Mouse (Mus musculus) stomach, embryonic 16.5 days (tissue): Measurements from ENCODE around the gene Npdc1. TPM values are rescaled to one million over a fixed set of nuclear protein-coding genes. Genes with fewer than 3 reads are reported as not detected.

Experiments
- ATAC-seq: fragments of 200-750 bp; cut with Nextera tagmentation; 2 replicates; pipeline ENCODE4 v1.8.0; 2017; ENCODE audit warnings: moderate number of reproducible peaks, moderate TSS enrichment; ENCODE audit not compliant: insufficient read depth, low FRiP score
- H3K27ac ChIP-seq: fragments of 300-500 bp; sonication (generic); 2 replicates; pipeline ENCODE4 v1.5.1; 2014; ENCODE audit warnings: low read length
- H3K27me3 ChIP-seq: fragments of 300-500 bp; sonication (generic); 2 replicates; pipeline ENCODE4 v1.6.1; 2014; ENCODE audit warnings: low read length, control low read depth, mixed read lengths; ENCODE audit not compliant: control insufficient read depth, insufficient read depth
- H3K36me3 ChIP-seq: fragments of 300-500 bp; sonication (generic); 2 replicates; pipeline ENCODE4 v1.6.1; 2014; ENCODE audit warnings: low read length; ENCODE audit not compliant: control insufficient read depth, insufficient read depth
- H3K4me1 ChIP-seq: fragments of 300-500 bp; sonication (generic); 2 replicates; pipeline ENCODE4 v1.6.1; 2014; ENCODE audit warnings: low read length, control low read depth, mixed read lengths; ENCODE audit not compliant: control insufficient read depth, insufficient read depth
- H3K4me2 ChIP-seq: fragments of 300-500 bp; sonication (generic); 2 replicates; pipeline ENCODE4 v1.6.1; 2014; ENCODE audit warnings: low read depth, low read length, mixed read lengths
- H3K4me3 ChIP-seq: fragments of 300-500 bp; sonication (generic); replicated peaks from 2 replicates; pipeline ENCODE4 v1.5.1; 2014; ENCODE audit warnings: mild to moderate bottlenecking, low read length
- H3K9ac ChIP-seq: fragments of 300-500 bp; sonication (generic); 2 replicates; pipeline ENCODE4 v1.6.1; 2014; ENCODE audit warnings: low read length
- H3K9me3 ChIP-seq: fragments of 300-500 bp; sonication (generic); replicated peaks from 2 replicates; pipeline ENCODE4 v1.6.1; 2016; ENCODE audit warnings: low read length, control low read depth; ENCODE audit not compliant: control insufficient read depth
- WGBS: fragments of 180-500 bp; shearing (Covaris S2); extraction: QIAGEN DNeasy Blood & Tissue Kit; methylation state at CpG from one replicate; pipeline ENCODE4 v1.1.7; 2014; 5-methylcytosine and 5-hydroxymethylcytosine counted together
- polyA plus RNA-seq: library from polyadenylated mRNA; unstranded; fragments of >200 nt; fragmentation: Nextera tagmentation; extraction: Ambion mirVana; gene quantifications from 2 replicates; pipeline ENCODE4 v1.2.1, GENCODE M21; 2015

The Npdc1 gene
- polyA plus RNA-seq, 1 experiment from 2014 or later: 54.9 TPM

GRCm38 (mm10) chr2:25432326-25433098 is 33.4 kb downstream of the Npdc1 start:
- WGBS: 79% methylated on average over 11 of the region's 11 CpGs
- no peaks in the 10 kb centered on the region for H3K9me3 ChIP-seq
- H3K4me2 ChIP-seq: no peak overlapping the region
- H3K9ac ChIP-seq: no peak overlapping the region
- H3K36me3 ChIP-seq: no peaks in the 10 kb centered on the region
- no peaks in the 10 kb centered on the region for H3K4me1 ChIP-seq
- 0 out of 2 replicates have a peak, but pooled peaks cover 3% of the 10 kb centered on the region for H3K27me3 ChIP-seq
- H3K4me3 ChIP-seq: no peak overlapping the region
- no peak for ATAC-seq
- no peak overlapping the region for H3K27ac ChIP-seq

- Histone ChIP-seq H3K4me3 (no peak overlapping the region), H3K27ac (no peak overlapping the region), H3K4me2 (no peak overlapping the region), H3K9ac (no peak overlapping the region), H3K4me1 (no peaks in the 10 kb centered on the region), H3K9me3 (no peaks in the 10 kb centered on the region), H3K36me3 (no peaks in the 10 kb centered on the region), H3K27me3 (0 out of 2 replicates have a peak, but pooled peaks cover 3% of the 10 kb centered on the region)
- WGBS: 83% methylated on average over 17 of the region's 17 CpGs
- no peak for ATAC-seq
These were observed 34.0 kb downstream of the Npdc1 start for GRCm38 (mm10) chr2:25433101-25433500.

GRCm38 (mm10) chr2:25434292-25434691 is 35.1 kb downstream of the Npdc1 start:
- Histone ChIP-seq H3K36me3 (no peaks in the 10 kb centered on the region), H3K4me2 (no peak overlapping the region), H3K9me3 (no peaks in the 10 kb centered on the region), H3K4me3 (no peak overlapping the region), H3K4me1 (no peaks in the 10 kb centered on the region), H3K27me3 (0 out of 2 replicates have a peak, but pooled peaks cover 3% of the 10 kb centered on the region), H3K27ac (no peak overlapping the region), H3K9ac (no peak overlapping the region)
- ATAC-seq: no peak
- WGBS: 87% methylated on average over 8 of the region's 8 CpGs

GRCm38 (mm10) chr2:25436286-25436820 is 37.2 kb downstream of the Npdc1 start:
- H3K4me3 ChIP-seq: no peak overlapping the region
- 90% methylated on average over 10 of the region's 10 CpGs for WGBS
- no peak overlapping the region for H3K9ac ChIP-seq
- no peak for ATAC-seq
- no peaks in the 10 kb centered on the region for H3K9me3 ChIP-seq
- H3K4me1 ChIP-seq: no peaks in the 10 kb centered on the region
- H3K36me3 ChIP-seq: no peaks in the 10 kb centered on the region
- H3K4me2 ChIP-seq: no peak overlapping the region
- no peaks in the 10 kb centered on the region for H3K27me3 ChIP-seq
- no peak overlapping the region for H3K27ac ChIP-seq

GRCm38 (mm10) chr2:25441067-25441466 is 41.9 kb downstream of the Npdc1 start:
- no peak for ATAC-seq

GRCm38 (mm10) chr2:25442682-25443081 is 43.5 kb downstream of the Npdc1 start:
- Histone ChIP-seq H3K4me3 (no peak overlapping the region), H3K36me3 (no peaks in the 10 kb centered on the region), H3K9me3 (no peaks in the 10 kb centered on the region), H3K27ac (no peak overlapping the region), H3K27me3 (no peaks in the 10 kb centered on the region), H3K4me1 (no peaks in the 10 kb centered on the region), H3K9ac (no peak overlapping the region; the same call in 1 of the 2 replicates), H3K4me2 (no peak overlapping the region)
- ATAC-seq: no peak
- 89% methylated on average over 14 of the region's 14 CpGs for WGBS

More at GRCm38 (mm10) chr2:25441067-25441466, 41.9 kb downstream of the Npdc1 start:
- Histone ChIP-seq H3K36me3 (no peaks in the 10 kb centered on the region), H3K27ac (no peak overlapping the region), H3K4me1 (no peaks in the 10 kb centered on the region), H3K27me3 (no peaks in the 10 kb centered on the region), H3K4me3 (no peak overlapping the region), H3K4me2 (no peak overlapping the region), H3K9ac (no peak overlapping the region), H3K9me3 (no peaks in the 10 kb centered on the region)
- 86% methylated on average over 20 of the region's 20 CpGs for WGBS

- Histone ChIP-seq H3K4me1 (0 out of 2 replicates have a peak, but pooled peaks cover 4% of the 10 kb centered on the region), H3K27me3 (no peaks in the 10 kb centered on the region), H3K4me3 (no peak overlapping the region), H3K9ac (no peak overlapping the region), H3K36me3 (no peaks in the 10 kb centered on the region), H3K9me3 (no peaks in the 10 kb centered on the region), H3K4me2 (no peak overlapping the region), H3K27ac (no peak overlapping the region)
- 79% methylated on average over 8 of the region's 8 CpGs for WGBS
- no peak for ATAC-seq
These were observed 51.9 kb downstream of the Npdc1 start for GRCm38 (mm10) chr2:25450853-25451647.

GRCm38 (mm10) chr2:25452951-25453350 is 53.8 kb downstream of the Npdc1 start:
- Histone ChIP-seq H3K27ac (no peak overlapping the region), H3K4me1 (0 out of 2 replicates have a peak, but pooled peaks cover 5% of the 10 kb centered on the region), H3K4me3 (no peak overlapping the region), H3K4me2 (no peak overlapping the region), H3K36me3 (0 out of 2 replicates have a peak, but pooled peaks cover 4% of the 10 kb centered on the region), H3K9ac (no peak overlapping the region), H3K27me3 (no peaks in the 10 kb centered on the region), H3K9me3 (no peaks in the 10 kb centered on the region)
- ATAC-seq: no peak
- 33% methylated on average over 1 of the region's 1 CpGs for WGBS
